Mouse (Mus musculus) MEL (cell line): Measurements from ENCODE around the gene Mtg2.

Experiments
- CTCF ChIP-seq, 3 experiments: IDR thresholded peaks in 2 of 3; conservative IDR thresholded peaks in 1 of 3; 2 replicates each; pipeline ENCODE4 v1.5.1; 2011 to 2012; ENCODE audit warnings: low read length in 3 of 3, low read depth in 2 of 3, mild to moderate bottlenecking in 2 of 3, improper control_type of control experiment in 1 of 3, inconsistent platforms in 1 of 3, mixed read lengths in 1 of 3, moderate library complexity in 1 of 3; ENCODE audit not compliant: control insufficient read depth in 1 of 3, insufficient read depth in 1 of 3, poor library complexity in 1 of 3, severe bottlenecking in 1 of 3
- E2F4 ChIP-seq: IDR thresholded peaks from 2 replicates; pipeline ENCODE4 v1.6.1; 2011; ENCODE audit warnings: low read depth, low read length, improper control_type of control experiment, borderline replicate concordance
- EP300 ChIP-seq, 2 experiments: IDR thresholded peaks; 2 replicates each; pipeline ENCODE4 v1.6.1; 2011; ENCODE audit warnings: improper control_type of control experiment in 2 of 2, low read length in 2 of 2, low read depth in 1 of 2, mild to moderate bottlenecking in 1 of 2
- GATA1 ChIP-seq: IDR thresholded peaks from 2 replicates; pipeline ENCODE4 v1.6.1; 2011; ENCODE audit warnings: low read depth, low read length, improper control_type of control experiment
- JUND ChIP-seq: IDR thresholded peaks from 2 replicates; pipeline ENCODE4 v1.6.1; 2011; ENCODE audit warnings: low read depth, mild to moderate bottlenecking, improper control_type of control experiment, low read length
- POLR2A ChIP-seq, 2 experiments: IDR thresholded peaks; 2 replicates each; pipeline ENCODE4 v1.6.1; 2011 to 2012; ENCODE audit warnings: low read length in 2 of 2, mild to moderate bottlenecking in 2 of 2, control low read depth in 1 of 2, improper control_type of control experiment in 1 of 2, low read depth in 1 of 2, moderate library complexity in 1 of 2; ENCODE audit not compliant: control insufficient read depth in 1 of 2, insufficient read depth in 1 of 2, poor library complexity in 1 of 2
- TBP ChIP-seq: IDR thresholded peaks from 2 replicates; pipeline ENCODE4 v1.8.0; 2011; ENCODE audit warnings: low read depth, low read length, improper control_type of control experiment
- ZMIZ1 ChIP-seq: IDR thresholded peaks from 2 replicates; pipeline ENCODE4 v1.6.1; 2012; ENCODE audit warnings: low read depth, mild to moderate bottlenecking, inconsistent platforms, low read length, improper control_type of control experiment, moderate library complexity

GRCm38 (mm10) chr2:180042256-180042857 is 28.0 kb upstream of the Mtg2 start, which contains the start of the genes Psma7 and Ss18l1:
- no peak for TF ChIP-seq CTCF (IDR thresholded peaks at IDR 0.05 in 2 of 3, conservative IDR thresholded peaks at IDR 0.05 in 1 of 3; ENCODE audit: control insufficient read depth in 1 of 3, insufficient read depth in 1 of 3, low read depth in 2 of 3, low read length in 3 of 3, poor library complexity in 1 of 3, severe bottlenecking in 1 of 3)
- no peak for TF ChIP-seq GATA1
- TF ChIP-seq EP300 (IDR thresholded peaks at IDR 0.05; ENCODE audit: low read depth in 1 of 2, low read length in 2 of 2): 0 out of 4 replicates have a peak, but pooled peaks of 1 of the 2 experiments have one; percentile 2
- no peak for TF ChIP-seq TBP
- TF ChIP-seq JUND: no peak
- peak; percentile 56 to 88 for TF ChIP-seq POLR2A (IDR thresholded peaks at IDR 0.05; ENCODE audit: control insufficient read depth in 1 of 2, insufficient read depth in 1 of 2, low read depth in 1 of 2, low read length in 2 of 2, poor library complexity in 1 of 2)
- peak; percentile 84; the same call in 1 of the 2 replicates for TF ChIP-seq ZMIZ1
- TF ChIP-seq E2F4: no peak
